Mouse (Mus musculus) skeletal muscle tissue, adult 2 months (tissue): ENCODE data around the gene Lfng.

Experiments used
- DNase-seq: peaks from one replicate; pipeline ENCODE4 v3.0.0-alpha.2; 2012; ENCODE audit warnings: low read depth, low spot score

Lfng gene

DNA sequence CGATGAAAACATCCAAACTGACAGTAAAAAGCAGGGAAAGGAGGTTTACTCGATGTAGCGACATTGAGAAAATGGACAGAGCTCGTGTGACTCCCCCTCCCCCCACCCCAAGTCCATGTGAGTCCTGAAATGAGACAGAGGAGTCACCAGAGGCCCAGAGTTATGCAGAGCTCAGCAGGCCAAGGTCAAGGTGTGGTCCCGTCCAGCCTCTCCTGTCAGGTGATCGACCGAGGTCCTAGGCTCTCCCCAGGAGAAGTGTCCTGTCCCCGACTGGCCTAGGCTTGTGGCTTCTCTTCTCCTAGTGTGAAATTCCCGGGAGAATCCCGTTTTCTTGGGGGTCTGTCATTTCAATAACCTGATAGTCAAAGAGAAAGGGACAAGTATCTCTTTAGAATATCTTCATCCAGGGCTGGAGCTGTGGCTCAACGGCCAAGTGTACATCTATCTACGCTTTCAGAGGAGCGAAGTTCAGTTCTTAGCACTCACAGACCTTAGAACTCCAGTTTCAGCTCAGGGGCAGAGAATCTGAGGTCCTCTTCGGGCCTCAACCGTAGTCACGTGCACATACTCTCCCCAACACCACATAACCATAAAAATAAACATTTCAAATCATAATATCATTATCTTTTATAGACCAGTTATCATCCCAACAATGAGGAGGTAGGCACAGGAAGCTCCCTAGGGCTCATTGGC, 17.9 kb upstream of the Lfng start:
- DNase-seq: no peak

GRCm38 (mm10) chr5:140594846-140595245, 12.3 kb upstream of the Lfng start:
- no peak for DNase-seq

DNA sequence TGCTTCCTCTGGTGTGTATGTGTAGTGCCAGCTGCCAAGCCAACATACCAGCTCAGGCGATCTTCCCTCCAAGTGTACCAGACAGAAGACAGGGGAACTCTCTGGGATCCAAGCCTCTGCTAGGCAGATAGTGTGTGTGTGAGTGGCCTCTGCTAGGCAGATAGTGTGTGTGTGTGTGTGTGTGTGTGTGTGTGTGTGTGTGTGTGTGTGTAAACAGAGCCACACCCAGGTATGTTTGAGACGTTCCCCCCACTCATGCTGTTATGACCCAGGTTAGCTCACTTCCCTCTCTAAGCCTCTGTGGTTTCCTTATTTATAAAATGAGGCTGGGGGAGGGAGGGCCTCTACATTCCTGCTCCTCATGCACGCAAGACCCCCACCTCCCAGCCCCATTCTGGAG, 10.7 kb upstream of the Lfng start:
- DNase-seq: no peak

GRCm38 (mm10) chr5:140596927-140597588, 10.1 kb upstream of the Lfng start:
- DNase-seq: no peak

GRCm38 (mm10) chr5:140597787-140598186, 9.3 kb upstream of the Lfng start:
- no peak for DNase-seq

DNA sequence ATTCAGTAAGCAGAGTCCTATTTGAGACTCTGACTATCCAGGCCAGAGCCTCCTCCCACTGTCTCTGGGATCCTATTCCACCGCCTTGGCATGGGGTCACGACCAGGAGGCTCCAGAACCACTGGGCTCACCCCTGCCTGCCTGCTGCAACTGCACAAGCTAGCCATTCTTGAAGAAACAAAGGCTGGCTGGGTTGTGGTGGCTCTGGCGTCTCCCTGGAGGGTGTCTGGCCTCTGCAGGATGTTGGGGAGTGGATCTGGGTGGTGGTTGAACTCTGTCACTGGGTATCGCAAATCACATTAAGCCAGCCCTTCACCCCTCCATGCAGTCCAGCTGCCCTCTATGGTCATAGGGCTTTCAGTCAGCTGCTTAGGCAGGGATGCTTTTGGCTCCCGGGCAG, 7.2 kb upstream of the Lfng start:
- no peak for DNase-seq

DNA sequence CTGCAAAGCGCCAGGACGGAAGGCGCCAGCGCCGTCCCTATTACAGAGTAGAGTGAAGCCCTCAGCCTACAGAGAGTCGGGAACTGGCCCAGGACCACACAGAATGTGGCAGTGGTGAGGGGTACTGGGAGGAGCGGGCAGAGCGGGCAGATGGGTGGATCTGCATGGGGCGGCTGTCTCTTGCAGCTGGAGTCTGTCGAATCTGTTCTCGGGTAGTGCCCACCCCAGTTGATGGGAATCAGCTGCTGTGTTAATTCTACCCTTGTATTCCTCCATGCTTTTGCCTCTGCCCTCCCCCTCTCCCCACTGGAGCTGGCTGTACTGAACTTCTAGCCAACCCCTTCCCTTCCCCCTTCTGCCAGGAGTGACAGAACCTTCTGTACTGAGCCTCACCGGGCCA, 5.4 kb upstream of the Lfng start:
- no peak for DNase-seq

GRCm38 (mm10) chr5:140602540-140602939, 4.6 kb upstream of the Lfng start:
- no peak for DNase-seq

GRCm38 (mm10) chr5:140604386-140604785, 2.7 kb upstream of the Lfng start:
- no peak for DNase-seq

DNA sequence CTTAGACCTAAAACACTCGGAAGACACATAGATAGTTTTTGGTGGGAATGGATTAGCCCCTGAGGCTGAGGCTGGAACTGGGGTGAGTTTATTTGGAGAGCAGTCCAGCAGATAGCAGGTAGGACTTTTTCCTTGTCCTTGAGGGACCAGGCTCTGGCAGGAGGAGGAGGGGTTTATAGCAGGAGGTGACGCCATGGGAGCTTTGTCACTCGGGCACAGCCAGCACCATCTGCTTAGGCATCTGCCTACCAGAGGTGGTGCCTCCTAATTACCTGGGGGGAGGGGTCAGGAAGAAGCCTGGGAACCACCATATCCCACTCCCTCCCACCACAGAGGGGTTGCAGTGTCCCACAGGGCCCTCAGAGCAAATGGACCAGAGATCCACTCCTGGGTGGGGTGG, 1.9 kb upstream of the Lfng start:
- no peak for DNase-seq

DNA sequence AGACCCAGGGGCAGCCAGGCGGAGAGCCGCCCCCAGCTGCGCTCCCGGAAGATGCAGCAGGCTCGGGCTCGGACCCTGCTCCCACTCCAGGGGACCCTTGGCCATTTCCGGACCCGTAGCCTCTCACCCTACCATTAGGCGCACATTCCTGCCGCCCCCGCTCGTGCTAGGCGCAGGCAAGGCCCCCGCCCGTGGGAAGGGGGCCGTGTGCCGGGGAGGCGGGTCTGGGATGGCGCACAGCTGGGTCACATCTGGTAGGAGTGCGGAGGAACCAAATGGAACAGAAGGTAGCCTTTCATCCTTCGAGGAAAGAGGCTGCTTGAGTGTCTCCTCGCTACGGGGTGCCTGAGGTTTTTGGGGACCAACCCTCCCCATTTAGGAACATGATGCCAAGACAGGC, 734 bp upstream of the Lfng start:
- DNase-seq: no peak

DNA sequence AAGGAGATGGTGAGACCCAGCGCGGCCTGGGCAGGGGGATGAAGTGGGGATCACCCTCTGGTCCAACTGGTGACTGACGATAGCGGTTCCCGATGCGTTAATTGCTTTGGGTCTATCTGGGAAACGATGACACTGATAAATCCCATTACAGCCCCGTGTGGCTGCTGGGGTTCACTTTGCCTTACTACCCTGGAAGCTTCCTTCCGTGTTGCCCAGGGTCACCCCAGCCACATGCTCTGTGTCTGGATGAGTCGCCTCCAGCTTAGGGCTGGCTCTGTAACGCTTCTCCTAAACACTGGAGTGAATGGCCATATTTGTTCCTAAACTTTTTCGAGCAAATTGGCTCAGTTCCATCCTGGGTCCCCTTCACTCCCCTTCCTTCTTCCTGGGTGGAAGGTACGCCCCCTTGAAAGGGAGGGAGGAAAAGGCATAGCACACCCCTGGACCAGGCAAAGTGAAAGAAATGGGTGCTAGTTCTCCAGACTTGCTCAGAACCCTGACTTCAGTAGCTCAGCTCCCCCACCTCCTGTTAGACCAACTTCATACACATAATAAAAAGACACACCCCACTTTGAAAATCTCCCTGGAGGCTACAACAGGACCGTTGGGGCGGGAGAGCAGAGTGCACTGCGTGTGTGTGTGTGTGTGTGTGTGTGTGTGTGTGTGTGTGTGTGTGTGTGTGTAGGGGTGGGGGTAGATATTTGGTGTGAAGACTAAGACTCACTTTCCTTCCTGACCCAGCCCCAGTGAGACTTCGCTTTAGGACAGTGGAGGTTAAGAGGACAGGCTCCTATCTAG, 915 bp downstream of the Lfng start:
- no peak for DNase-seq

GRCm38 (mm10) chr5:140608634-140609015, 1.5 kb downstream of the Lfng start:
- DNase-seq: no peak

DNA sequence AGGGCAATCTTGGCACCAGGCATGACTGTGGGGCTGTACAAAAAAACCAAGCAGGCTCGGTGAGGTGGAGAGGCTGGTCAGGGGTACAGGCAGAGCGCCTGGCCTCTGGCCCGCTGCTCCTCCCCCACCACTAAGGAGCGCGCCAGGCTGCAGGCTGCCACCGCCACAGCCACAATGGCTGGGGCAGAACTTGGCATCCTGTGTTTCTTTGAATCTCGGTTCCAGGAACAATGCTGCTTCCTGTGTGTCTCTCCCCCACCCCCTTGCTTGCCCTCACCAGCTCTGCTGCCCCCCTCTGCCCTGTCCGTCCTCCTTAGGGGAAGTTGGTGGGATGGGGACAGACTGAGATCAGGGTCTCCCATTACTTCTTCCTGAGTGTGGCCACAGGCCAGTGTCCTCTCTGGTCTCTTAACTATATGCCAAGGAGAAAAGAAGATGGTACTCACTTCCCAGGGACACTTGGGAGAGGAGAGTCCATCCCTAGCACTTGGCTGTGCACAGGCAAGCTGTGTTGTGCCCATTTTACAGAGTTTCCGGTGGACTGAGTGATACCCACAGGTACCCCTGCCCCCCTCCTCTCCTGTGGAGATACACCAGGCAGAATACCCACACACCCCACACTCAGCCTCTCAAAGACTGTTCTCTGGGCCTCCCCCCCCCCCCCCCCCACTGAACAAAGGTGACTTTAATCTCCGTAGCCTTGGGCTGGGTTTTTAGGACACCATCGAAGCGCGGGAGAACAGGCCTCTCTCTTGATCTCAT, 2.6 kb downstream of the Lfng start:
- DNase-seq: peak; percentile 40

DNA sequence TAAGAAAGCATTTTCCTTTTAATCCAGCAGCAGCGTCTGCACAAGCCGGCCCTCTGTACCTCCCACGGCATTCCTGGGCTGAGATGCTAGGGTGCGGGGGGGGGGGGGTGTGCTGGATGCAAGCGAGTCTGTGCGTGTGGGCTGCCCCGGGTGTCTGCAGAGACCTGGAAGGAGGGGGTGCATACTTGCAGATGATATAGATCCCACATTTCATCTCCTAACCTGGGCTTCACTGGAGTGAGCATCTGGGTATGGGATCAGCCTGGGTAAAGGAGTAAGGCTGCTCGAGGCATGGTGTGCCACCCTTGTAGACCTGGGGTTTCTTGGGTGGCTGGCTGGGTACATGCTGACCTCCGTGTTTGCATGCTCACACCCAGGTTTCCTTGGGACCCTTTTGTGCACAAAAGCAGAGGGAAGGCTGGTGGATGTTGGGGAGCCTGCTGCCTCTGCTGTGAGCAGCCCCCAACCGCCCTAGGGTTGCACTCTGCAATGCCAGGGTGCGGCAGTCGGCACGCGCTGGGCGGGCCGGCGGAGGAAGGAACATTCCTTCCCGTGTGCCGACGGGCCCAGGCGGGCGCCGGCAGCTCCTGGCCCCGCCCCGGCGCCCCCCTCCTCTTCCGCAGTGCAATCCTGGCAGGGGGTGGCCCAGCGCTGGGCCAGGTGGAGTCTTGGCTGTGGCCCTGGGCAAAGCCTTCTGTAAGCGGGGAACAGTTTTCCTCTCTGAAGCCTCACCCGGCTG, 3.3 kb downstream of the Lfng start:
- no peak for DNase-seq

GRCm38 (mm10) chr5:140611021-140611583, 4.0 kb downstream of the Lfng start:
- peak; percentile 74 for DNase-seq

DNA sequence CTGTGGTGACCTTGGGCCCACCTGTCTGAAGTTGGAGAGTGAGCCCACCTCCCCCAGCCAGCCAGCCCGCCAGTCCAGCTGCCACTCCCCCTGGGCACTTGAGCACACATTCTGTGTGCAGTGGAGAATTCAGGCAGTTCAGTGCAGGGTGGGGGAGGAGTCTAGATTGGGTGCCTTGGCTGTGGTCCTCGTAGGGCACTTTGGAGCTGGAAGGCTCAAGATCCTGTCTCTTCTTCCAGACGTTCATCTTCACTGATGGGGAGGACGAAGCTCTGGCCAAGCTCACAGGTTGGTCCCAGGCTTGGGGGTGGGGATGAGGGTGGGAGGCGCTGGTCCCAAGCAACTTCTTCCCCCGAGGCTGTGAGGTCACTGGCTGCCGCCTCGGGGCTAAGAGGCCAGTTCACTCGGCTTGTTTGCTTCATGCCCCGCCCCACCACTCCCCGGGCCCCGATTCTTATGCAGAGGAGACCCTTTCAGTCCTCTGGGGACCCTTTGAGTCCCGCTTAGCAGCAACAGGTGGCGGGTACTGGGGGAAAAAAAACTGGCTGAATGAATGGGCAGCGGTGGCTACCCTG, 4.6 kb downstream of the Lfng start:
- no peak for DNase-seq

- DNase-seq: no peak
Observed at GRCm38 (mm10) chr5:140612191-140612590, 5.1 kb downstream of the Lfng start.

DNA sequence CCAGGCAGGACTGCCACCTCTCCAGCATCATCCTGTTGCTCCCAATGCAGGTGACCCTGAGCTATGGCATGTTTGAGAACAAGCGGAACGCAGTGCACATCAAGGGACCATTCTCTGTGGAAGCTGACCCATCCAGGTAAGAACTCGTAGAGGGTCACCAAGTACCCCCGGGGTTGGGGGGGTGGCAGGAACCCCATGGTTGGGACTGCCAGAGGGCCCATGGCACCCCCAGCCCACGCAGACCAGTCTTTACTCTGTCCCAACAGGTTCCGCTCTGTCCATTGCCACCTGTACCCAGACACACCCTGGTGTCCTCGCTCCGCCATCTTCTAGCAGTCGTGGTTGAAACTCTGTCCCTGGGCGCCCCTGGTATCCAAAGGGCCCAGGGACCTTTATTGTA, 7.0 kb downstream of the Lfng start:
- DNase-seq: no peak

- DNase-seq: no peak
Observed at GRCm38 (mm10) chr5:140614837-140615236, 7.7 kb downstream of the Lfng start.
